9 mouse cellular contexts compared by ENCODE assay signal in the genomic region with DNA sequence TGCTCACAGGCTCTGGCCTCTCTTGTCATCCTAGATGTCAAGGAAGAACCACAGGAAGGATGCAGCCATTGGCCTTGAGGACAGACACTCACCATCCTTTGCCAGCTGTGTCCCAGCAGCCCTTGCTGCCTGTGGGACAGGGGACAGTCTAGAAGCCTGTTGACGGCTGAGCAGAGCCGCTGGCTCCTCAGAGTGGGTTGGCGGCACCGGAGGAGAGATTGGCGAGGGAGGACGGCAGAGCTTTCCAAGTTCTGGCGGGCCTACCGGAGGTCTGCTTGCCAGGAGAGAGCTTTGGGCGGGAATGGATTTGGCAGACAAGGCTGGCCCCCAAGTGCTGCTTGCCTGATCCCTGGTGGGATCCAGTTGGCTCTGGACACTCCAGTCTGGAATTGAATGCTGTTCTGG.
DNase-seq lines count a peak whose midpoint lies in the region; ATAC-seq lines count a peak whose summit lies in the region.
"Had no signal": no experiment of that assay in that cellular context is flagged by ENCODE, and none has a peak within 500 bp of the region (broad histone marks: within the 10 kb centered on the region; RNA-seq: fewer than 3 reads in every experiment).

No protein-coding gene starts in this region.

- ATAC-seq in midbrain, embryonic 16.5 days, result no peak

- H3K9ac ChIP-seq in midbrain, embryonic 16.5 days (ENCODE audit: low read depth, low read length), result no peak overlapping the region
- H3K9ac ChIP-seq: heart, embryonic 15.5 days had no signal

- H3K27me3 ChIP-seq in midbrain, embryonic 16.5 days (ENCODE audit: control insufficient read depth, insufficient read depth, low read depth, low read length), result no peaks in the 10 kb centered on the region
- H3K27me3 ChIP-seq: heart, embryonic 15.5 days had no signal

- WGBS in midbrain, embryonic 16.5 days, result 64% methylated on average over 9 of the region's 9 CpGs

- no peaks in the 10 kb centered on the region for H3K9me3 ChIP-seq in midbrain, embryonic 16.5 days (replicated peaks; ENCODE audit: control insufficient read depth, low read length, poor library complexity, severe bottlenecking)
- H3K9me3 ChIP-seq: heart, embryonic 15.5 days had no signal

- peak overlapping the region; percentile 42; the same call in 1 of the 2 replicates for H3K27ac ChIP-seq in midbrain, embryonic 16.5 days (ENCODE audit: low read length)
- H3K27ac ChIP-seq: heart, embryonic 15.5 days; macrophage had no signal

- peaks cover 31% of the 10 kb centered on the region for H3K4me1 ChIP-seq in midbrain, embryonic 16.5 days (ENCODE audit: control insufficient read depth, insufficient read depth, low read length)

- H3K36me3 ChIP-seq in midbrain, embryonic 16.5 days (ENCODE audit: control insufficient read depth, insufficient read depth, low read length), result no peaks in the 10 kb centered on the region
- H3K36me3 ChIP-seq: heart, embryonic 15.5 days had no signal

- intact Hi-C loops in heart, postnatal 14 days (cut with DNase I), result no loop called here

- no peak overlapping the region for H3K4me2 ChIP-seq in midbrain, embryonic 16.5 days (ENCODE audit: low read length)
- H3K4me2 ChIP-seq: heart, embryonic 15.5 days had no signal

- no peak overlapping the region for H3K4me3 ChIP-seq in midbrain, embryonic 16.5 days (ENCODE audit: low read depth, low read length)
- H3K4me3 ChIP-seq: heart, embryonic 15.5 days had no signal

- DNase-seq in lung, postnatal 14 days, result peak; percentile 40
- DNase-seq in lung, postnatal 25 days (ENCODE audit: low spot score), result no peak
- DNase-seq in cerebellum, adult 9-11 months, result peak; percentile 83
- peak; percentile 31 to 53 for DNase-seq in heart, postnatal 14 days
- no peak for DNase-seq in ovary, adult 18-20 months (ENCODE audit: low spot score)
- DNase-seq in kidney, postnatal 4 days, result no peak

Comparison
In these comparisons a context has a peak if more than half of its experiments do, and no peak if none do; other contexts are left out.
1. DNase-seq: peak in lung, postnatal 14 days (single experiment), cerebellum, adult 9-11 months (single experiment) and heart, postnatal 14 days (2 of 2); none in lung, postnatal 25 days (single experiment), ovary, adult 18-20 months (single experiment) and kidney, postnatal 4 days (0 of 2).